Mouse (Mus musculus) left cerebral cortex, adult 11 months (tissue): ENCODE results near the gene Dynll1.

Source experiments
- DNase-seq: peaks from one replicate; pipeline ENCODE4 v3.0.0; 2022; ENCODE audit warnings: low spot score

Dynll1 gene

DNA sequence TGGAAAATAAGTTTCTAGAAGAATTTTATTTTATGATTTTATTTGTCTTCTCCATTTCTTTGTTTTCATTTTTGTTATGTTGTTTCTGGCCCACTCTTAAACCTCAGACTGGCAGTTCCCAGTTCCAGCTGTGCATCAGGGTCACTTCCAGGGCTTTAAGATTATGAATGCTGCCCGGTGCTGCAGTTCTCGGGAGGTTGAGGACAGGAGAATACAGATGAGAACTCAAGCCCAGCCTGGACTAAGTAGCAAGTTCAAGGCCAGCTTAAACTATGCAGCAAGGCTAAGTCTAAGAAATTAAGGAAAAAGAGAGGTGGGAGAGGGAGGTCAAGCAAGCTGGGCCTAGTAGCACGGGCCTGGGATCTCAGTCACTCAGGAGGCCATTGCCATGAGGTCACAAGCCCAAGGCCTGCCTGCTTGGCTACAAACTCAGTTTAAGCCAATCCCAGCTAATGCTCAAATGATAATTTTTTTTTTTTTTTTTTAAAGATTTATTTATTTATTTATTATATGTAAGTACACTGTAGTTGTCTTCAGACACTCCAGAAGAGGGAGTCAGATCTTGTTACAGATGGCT is 33.2 kb downstream of the Dynll1 start:
- DNase-seq: no peak

DNA sequence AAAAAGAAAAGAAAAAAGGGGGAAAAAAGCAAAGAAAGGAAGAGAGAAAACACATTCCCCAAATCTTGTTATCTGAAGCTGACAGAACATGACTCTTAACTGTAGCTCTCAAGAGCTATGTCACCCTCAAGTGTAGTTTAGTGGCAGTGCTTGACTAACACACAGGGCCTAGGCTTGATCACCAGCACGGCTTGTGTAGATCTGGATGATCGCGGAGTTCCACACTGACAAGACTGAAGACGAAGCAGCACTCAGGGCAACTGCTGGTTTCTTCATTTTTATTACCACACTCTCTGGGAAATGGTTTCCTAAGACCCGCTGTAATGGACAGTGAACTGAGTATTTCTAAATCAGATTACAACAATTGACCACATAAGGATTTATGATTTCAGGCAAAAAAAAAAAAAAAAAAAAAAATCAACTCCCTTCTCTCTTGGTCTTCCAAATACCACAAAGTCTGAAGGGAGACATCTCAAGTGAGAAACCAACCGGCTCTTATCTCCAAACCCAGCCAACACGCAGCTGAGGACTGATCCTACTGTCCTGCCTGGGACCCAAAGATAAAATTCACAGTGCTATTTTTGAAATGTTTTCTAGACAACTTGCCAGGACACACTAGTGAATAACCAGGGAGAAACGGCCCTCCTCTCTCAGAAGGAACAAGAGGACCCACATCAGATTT is 33.9 kb downstream of the Dynll1 start:
- DNase-seq: no peak

DNA sequence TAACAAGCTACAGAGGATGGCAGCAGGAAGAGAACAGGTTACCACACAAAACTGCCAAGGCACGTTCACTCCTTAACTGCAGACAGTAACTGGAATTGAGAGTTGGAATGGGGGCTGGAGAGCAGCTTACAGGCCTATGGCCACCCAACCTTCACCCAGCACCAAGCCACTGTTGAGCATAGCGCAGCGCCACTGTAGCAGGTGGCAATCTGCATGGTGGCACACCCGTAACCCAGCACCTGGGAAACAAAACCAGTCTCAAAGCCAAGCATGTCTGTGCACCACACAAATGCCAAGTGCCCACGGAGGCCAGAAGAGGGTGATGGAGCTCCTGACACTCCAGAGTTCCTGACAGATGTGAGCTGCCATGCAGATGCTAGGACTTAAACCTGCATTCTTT is 34.5 kb downstream of the Dynll1 start:
- DNase-seq: no peak

- no peak for DNase-seq
These were observed 38.1 kb downstream of the Dynll1 start for GRCm38 (mm10) chr5:115262502-115263291.

DNA sequence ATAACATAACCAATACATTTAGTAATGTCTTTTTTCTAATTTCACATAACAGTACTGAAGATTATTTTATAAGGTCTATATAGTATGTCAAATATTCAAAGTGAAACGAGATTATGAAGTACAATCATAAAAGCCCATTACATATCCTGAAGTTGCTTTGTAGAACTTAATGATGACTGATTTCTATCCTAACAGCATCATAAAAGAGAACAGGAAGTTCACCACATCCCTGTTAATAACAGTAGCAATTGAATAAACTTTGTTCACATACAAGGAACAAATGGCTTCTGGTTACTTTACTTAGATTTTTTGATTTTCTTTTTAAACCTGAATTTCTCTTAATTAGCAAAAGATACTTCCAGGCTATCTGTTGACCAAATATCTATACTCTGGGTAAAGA is 38.9 kb downstream of the Dynll1 start:
- DNase-seq: no peak

DNA sequence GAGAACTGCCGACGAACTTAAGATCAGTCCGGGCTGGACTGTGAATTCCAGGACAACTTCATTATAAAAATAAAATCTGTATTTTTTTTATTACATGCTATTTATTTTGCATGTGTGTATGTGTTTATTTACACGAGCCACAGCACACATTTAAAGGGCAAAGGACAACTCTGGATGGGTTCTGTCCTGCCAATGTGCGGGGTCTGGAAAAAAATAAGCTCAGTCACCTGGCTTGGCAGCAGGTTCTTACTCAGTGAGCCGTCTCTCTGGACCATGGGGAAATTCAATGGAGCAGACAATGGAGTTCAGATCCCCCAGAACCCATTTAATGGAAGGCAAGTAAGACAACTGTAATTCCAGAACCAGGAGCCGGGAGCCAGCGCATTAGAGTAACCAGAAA is 39.7 kb downstream of the Dynll1 start:
- no peak for DNase-seq

DNA sequence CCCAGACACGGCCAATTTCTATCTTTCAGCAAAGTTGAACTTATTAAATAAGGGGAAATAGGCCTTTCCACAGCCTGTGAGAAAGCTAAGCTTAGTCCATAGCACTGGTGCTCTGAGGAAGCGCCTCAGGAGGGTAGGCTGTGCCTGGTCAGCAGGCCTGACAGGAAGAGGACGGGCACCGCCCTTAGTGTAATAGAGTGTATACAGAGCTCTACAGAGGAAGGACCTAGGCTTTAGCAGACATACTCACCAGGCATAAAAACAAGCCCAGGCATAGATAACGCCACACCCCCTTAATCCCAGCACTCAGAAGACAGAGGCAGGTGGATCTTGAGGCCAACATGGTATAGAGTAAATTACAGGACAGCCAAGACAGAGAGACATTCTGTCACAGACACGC is 40.4 kb downstream of the Dynll1 start:
- DNase-seq: no peak

- DNase-seq: no peak
These were observed 43.8 kb downstream of the Dynll1 start for GRCm38 (mm10) chr5:115256909-115257546.

- no peak for DNase-seq
These were observed 45.3 kb downstream of the Dynll1 start for GRCm38 (mm10) chr5:115255472-115255871.
